Mouse (Mus musculus): ENCODE data around the gene Nacc1.
"Not testable (repeated sequence)": the region's sequence is repeated elsewhere in the genome, so short reads cannot be mapped to it uniquely, and the experiment has no call there.

Gene Nacc1

GRCm38 (mm10) chr8:84638555-84639161 lies 49.0 kb downstream of the Nacc1 start:
- DNase-seq: no peak

GRCm38 (mm10) chr8:84637946-84638554 lies 49.6 kb downstream of the Nacc1 start:
- no peak for DNase-seq

GRCm38 (mm10) chr8:84636051-84636691 lies 51.5 kb downstream of the Nacc1 start:
- DNase-seq: no peak

GRCm38 (mm10) chr8:84635397-84636050 lies 52.1 kb downstream of the Nacc1 start:
- DNase-seq: no peak

- no peak for DNase-seq
Observed at GRCm38 (mm10) chr8:84634849-84635304, 52.8 kb downstream of the Nacc1 start.

- DNase-seq: no peak
Observed at GRCm38 (mm10) chr8:84633841-84634584, 53.6 kb downstream of the Nacc1 start.

GRCm38 (mm10) chr8:84631813-84632212 lies 55.8 kb downstream of the Nacc1 start:
- no peak for DNase-seq

GRCm38 (mm10) chr8:84630145-84630544 lies 57.5 kb downstream of the Nacc1 start:
- no peak for DNase-seq

- DNase-seq: no peak
Observed at GRCm38 (mm10) chr8:84629586-84629985, 58.1 kb downstream of the Nacc1 start.

GRCm38 (mm10) chr8:84623425-84623824 lies 64.2 kb downstream of the Nacc1 start:
- DNase-seq: not testable (repeated sequence)

GRCm38 (mm10) chr8:84621102-84621625 lies 66.5 kb downstream of the Nacc1 start:
- no peak for DNase-seq
